Mouse (Mus musculus): ENCODE results near the gene Fam83g.

GRCm38 (mm10) chr11:61699933-61700332 lies 16.0 kb downstream of the Fam83g start:
- no peak for TF ChIP-seq CTCF (IDR thresholded peaks at IDR 0.05; ENCODE audit: insufficient read depth, low read length)
- no peak for TF ChIP-seq POLR2A (IDR thresholded peaks at IDR 0.05; ENCODE audit: borderline replicate concordance, extremely low read depth, low read depth, low read length)

Measured in lung, adult 2 months (tissue).